Mouse (Mus musculus): ENCODE measurements around the gene Tmem208.

DNA sequence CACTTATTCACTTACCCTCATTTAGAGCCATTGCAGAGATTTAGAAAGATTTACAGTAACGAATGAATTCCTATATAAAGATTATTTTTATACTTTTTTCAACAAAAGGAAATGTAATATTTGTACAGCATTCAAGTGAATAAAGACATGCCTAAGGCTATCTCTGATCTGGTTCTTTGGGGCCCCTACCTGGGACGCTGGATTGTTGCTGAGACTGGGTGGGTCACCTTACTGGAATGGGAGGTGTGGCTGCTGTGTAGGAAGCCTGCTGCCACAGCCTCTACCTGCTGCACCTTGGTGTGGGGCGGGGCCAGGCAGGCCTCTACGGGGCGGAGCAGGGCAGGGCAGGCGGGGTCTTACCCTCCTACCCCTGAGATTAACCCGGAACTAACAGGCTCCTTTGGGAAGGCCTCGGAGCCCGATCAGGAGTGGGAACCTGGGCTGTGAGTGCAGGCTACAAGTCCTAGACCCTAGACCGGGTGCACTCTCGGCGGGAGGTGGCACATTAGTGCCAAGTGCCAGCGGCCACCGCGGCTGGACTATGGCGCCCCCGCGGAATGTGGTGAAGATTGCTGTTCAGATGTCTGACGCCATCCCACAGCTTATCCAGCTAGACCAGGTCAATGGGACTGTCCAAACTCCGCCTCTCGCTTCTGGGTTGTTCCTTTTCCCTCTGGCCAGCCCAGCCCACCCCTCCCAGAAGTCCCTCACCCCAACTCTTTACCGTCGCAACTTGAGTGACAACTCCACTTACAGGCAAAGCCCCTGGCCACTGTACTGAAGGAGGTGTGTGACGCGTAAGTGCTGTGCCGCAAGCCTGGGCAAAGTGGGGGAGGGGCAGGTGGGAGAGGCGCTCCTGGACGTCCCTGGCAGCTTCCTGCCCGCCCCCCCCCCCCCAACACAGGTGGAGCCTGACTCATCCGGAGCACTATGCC lies 20.7 kb upstream of the Tmem208 start, which contains the start of gene Elmo3:
- TF ChIP-seq GATA1 (IDR thresholded peaks at IDR 0.05; ENCODE audit: low read length) (no peak), TAL1 (IDR thresholded peaks at IDR 0.05; ENCODE audit: low read length) (no peak)

Measured in erythroblast, embryonic 14.5 days (primary cell).